Mouse (Mus musculus) lung, embryonic 16.5 days (tissue): ENCODE results near the gene Gsap. TPM values are rescaled to one million over a fixed set of nuclear protein-coding genes. Genes with fewer than 3 reads are reported as not detected.

ENCODE experiments used
- ATAC-seq: fragments of 200-750 bp; cut with Nextera tagmentation; 2 replicates; pipeline ENCODE4 v1.8.0; 2017; ENCODE audit warnings: low read depth, mild to moderate bottlenecking, moderate library complexity
- H3K27ac ChIP-seq: fragments of 300-500 bp; sonication (generic); 2 replicates; pipeline ENCODE4 v1.5.1; 2014; ENCODE audit warnings: mild to moderate bottlenecking, control low read depth, low read length
- H3K27me3 ChIP-seq: fragments of 300-500 bp; sonication (generic); 2 replicates; pipeline ENCODE4 v1.6.1; 2014; ENCODE audit warnings: low read depth, low read length, mixed read lengths; ENCODE audit not compliant: control insufficient read depth, insufficient read depth
- H3K36me3 ChIP-seq: fragments of 300-500 bp; sonication (generic); 2 replicates; pipeline ENCODE4 v1.6.1; 2014; ENCODE audit warnings: low read length; ENCODE audit not compliant: control insufficient read depth, insufficient read depth
- H3K4me1 ChIP-seq: fragments of 300-500 bp; sonication (generic); replicated peaks from 2 replicates; pipeline ENCODE4 v1.6.1; 2014; ENCODE audit warnings: low read length, mixed read lengths; ENCODE audit not compliant: control insufficient read depth, insufficient read depth
- H3K4me2 ChIP-seq: fragments of 300-500 bp; sonication (generic); 2 replicates; pipeline ENCODE4 v1.6.1; 2014; ENCODE audit warnings: low read depth, low read length, control low read depth
- H3K4me3 ChIP-seq: fragments of 300-500 bp; sonication (generic); 2 replicates; pipeline ENCODE4 v1.5.1; 2014; ENCODE audit warnings: mild to moderate bottlenecking, low read length, control low read depth
- H3K9ac ChIP-seq: fragments of 300-500 bp; sonication (generic); 2 replicates; pipeline ENCODE4 v1.6.1; 2014; ENCODE audit warnings: low read length, control low read depth
- H3K9me3 ChIP-seq: fragments of 300-500 bp; sonication (generic); 2 replicates; pipeline ENCODE4 v1.6.1; 2016; ENCODE audit warnings: low read length; ENCODE audit not compliant: control insufficient read depth
- WGBS: fragments of 180-500 bp; shearing (Covaris S2); extraction: QIAGEN DNeasy Blood & Tissue Kit; methylation state at CpG from one replicate; pipeline ENCODE4 v1.1.7; 2014; 5-methylcytosine and 5-hydroxymethylcytosine counted together
- polyA plus RNA-seq: library from polyadenylated mRNA; unstranded; fragments of >200 nt; fragmentation: Nextera tagmentation; extraction: Ambion mirVana; gene quantifications from 2 replicates; pipeline ENCODE4 v1.2.1, GENCODE M21; 2015

Gsap gene
- polyA plus RNA-seq, 1 experiment from 2014 or later, result 4.9 TPM

GRCm38 (mm10) chr5:21246794-21247193 is 60.7 kb downstream of the Gsap start:
- H3K9me3 ChIP-seq, result no peaks in the 10 kb centered on the region
- WGBS, result 84% methylated on average over 6 of the region's 6 CpGs

GRCm38 (mm10) chr5:21247916-21248315 is 61.9 kb downstream of the Gsap start:
- Histone ChIP-seq H3K9ac (no peak overlapping the region), H3K9me3 (no peaks in the 10 kb centered on the region), H3K36me3 (no peaks in the 10 kb centered on the region), H3K27me3 (no peaks in the 10 kb centered on the region), H3K27ac (no peak overlapping the region), H3K4me2 (no peak overlapping the region), H3K4me3 (no peak overlapping the region), H3K4me1 (no peaks in the 10 kb centered on the region)
- no peak for ATAC-seq
- 64% methylated on average over 2 of the region's 2 CpGs for WGBS

More at GRCm38 (mm10) chr5:21246794-21247193, 60.7 kb downstream of the Gsap start:
- Histone ChIP-seq H3K4me3 (no peak overlapping the region), H3K4me2 (no peak overlapping the region), H3K36me3 (no peaks in the 10 kb centered on the region), H3K27ac (no peak overlapping the region), H3K4me1 (no peaks in the 10 kb centered on the region), H3K27me3 (no peaks in the 10 kb centered on the region), H3K9ac (no peak overlapping the region)
- no peak for ATAC-seq

DNA sequence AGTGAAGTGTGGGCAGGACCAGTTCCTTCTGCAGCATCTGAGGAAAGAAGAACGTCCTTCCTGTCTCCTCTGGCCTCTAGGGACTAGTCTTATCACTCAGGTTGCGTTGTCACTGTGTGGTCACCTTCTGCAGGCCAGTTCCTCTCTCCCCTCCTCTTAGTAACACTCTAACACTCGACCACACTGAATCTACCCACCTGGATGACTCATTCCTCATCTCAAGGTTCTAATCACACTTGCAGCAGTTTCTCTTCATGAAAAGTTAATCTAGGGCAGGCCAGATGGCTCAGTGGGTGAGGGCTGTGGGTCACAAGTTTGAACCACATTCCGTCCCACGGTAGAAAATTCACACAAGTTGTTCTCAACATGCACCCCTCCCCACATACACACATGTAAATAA is 62.8 kb downstream of the Gsap start:
- Histone ChIP-seq H3K4me1 (no peaks in the 10 kb centered on the region), H3K4me3 (no peak overlapping the region), H3K27me3 (no peaks in the 10 kb centered on the region), H3K9me3 (no peaks in the 10 kb centered on the region), H3K36me3 (no peaks in the 10 kb centered on the region), H3K9ac (no peak overlapping the region), H3K27ac (no peak overlapping the region), H3K4me2 (no peak overlapping the region)
- WGBS, result 58% methylated on average over 5 of the region's 5 CpGs
- ATAC-seq, result no peak

DNA sequence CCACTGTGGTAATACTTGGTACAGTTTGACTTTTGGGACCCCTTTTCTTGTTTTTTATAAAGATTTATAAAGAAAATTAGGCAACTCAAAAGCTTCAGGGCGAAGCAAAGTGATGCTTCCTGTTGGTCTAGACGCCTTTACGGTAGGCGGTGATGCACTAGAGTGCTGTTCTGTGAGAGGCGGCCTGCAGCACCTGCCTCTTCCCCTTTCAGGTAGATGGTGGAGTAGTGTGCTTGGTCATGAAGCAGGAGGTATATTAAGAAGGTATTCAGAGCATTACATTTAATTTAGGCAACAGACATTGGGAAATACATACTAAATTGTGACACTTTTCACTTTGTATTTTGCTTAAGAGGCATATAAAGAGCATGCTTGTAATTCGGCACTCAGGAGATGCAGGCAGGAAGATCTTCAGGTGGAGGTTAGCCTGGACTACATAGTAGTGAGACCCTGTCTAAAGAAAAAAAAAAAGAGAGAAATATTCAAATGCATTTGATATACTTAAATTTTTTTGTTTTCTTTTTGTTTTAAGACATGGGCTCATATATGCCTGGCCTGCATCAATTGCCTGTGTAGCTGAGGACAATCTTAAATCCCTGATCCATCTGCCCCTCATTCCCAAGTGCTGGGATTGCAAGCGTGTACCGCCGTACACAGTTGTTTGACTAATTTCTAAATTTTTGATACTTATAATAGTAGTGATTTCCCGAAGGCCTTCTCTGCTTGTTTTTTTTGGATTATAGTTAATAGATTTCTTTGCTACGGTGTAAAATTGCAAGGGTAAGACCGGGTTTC is 68.9 kb downstream of the Gsap start:
- Histone ChIP-seq H3K4me3 (no peak overlapping the region), H3K27ac (no peak overlapping the region), H3K4me1 (no peaks in the 10 kb centered on the region), H3K9me3 (no peaks in the 10 kb centered on the region), H3K9ac (no peak overlapping the region), H3K36me3 (no peaks in the 10 kb centered on the region), H3K4me2 (no peak overlapping the region), H3K27me3 (no peaks in the 10 kb centered on the region)
- WGBS, result 75% methylated on average over 12 of the region's 12 CpGs
- ATAC-seq, result no peak

- ATAC-seq, result no peak
- no peaks in the 10 kb centered on the region for H3K36me3 ChIP-seq
- H3K27me3 ChIP-seq, result no peaks in the 10 kb centered on the region
- no peaks in the 10 kb centered on the region for H3K9me3 ChIP-seq
- no peak overlapping the region for H3K27ac ChIP-seq
- H3K9ac ChIP-seq, result no peak overlapping the region
- 67% methylated on average over 5 of the region's 5 CpGs for WGBS
- H3K4me2 ChIP-seq, result no peak overlapping the region
- H3K4me1 ChIP-seq, result no peaks in the 10 kb centered on the region
- H3K4me3 ChIP-seq, result no peak overlapping the region
Measured at GRCm38 (mm10) chr5:21255551-21256132, 69.6 kb downstream of the Gsap start.

- Histone ChIP-seq H3K9ac (no peak overlapping the region), H3K4me1 (no peaks in the 10 kb centered on the region), H3K36me3 (no peaks in the 10 kb centered on the region), H3K9me3 (no peaks in the 10 kb centered on the region), H3K4me3 (no peak overlapping the region), H3K27ac (no peak overlapping the region), H3K4me2 (no peak overlapping the region), H3K27me3 (no peaks in the 10 kb centered on the region)
- no peak for ATAC-seq
- 59% methylated on average over 4 of the region's 4 CpGs for WGBS
Measured at GRCm38 (mm10) chr5:21257126-21257525, 71.1 kb downstream of the Gsap start.

DNA sequence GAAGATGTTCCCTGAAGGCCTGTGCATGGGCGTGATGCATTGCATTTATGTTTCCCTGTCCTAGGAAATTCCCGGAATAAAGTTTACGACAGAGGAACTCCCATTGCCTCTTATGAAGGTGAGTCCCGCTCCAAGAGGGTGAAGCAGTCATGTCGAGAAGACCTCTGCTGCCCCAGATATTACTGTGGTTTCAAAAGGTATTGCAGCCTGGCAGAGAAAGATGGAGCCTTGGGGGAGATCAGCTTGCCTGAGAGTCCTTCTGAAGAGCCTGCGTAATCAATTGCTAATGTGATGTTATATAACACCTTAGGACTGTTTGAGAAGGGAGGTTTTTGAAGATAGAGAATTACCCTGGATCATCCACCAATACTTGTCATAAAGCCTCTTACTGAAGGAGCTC is 71.8 kb downstream of the Gsap start:
- 61% methylated on average over 6 of the region's 6 CpGs for WGBS

GRCm38 (mm10) chr5:21260746-21261145 is 74.7 kb downstream of the Gsap start:
- Histone ChIP-seq H3K4me3 (no peak overlapping the region), H3K36me3 (no peaks in the 10 kb centered on the region), H3K4me2 (no peak overlapping the region), H3K27ac (no peak overlapping the region), H3K27me3 (no peaks in the 10 kb centered on the region), H3K9ac (no peak overlapping the region), H3K4me1 (no peaks in the 10 kb centered on the region), H3K9me3 (no peaks in the 10 kb centered on the region)
- ATAC-seq, result no peak
- 62% methylated on average over 7 of the region's 7 CpGs for WGBS

More for the DNA sequence above, 71.8 kb downstream of the Gsap start:
- Histone ChIP-seq H3K9ac (no peak overlapping the region), H3K9me3 (no peaks in the 10 kb centered on the region), H3K27ac (no peak overlapping the region), H3K4me2 (no peak overlapping the region), H3K4me1 (no peaks in the 10 kb centered on the region), H3K4me3 (no peak overlapping the region), H3K36me3 (no peaks in the 10 kb centered on the region), H3K27me3 (no peaks in the 10 kb centered on the region)
- ATAC-seq, result no peak

- Histone ChIP-seq H3K27me3 (no peaks in the 10 kb centered on the region), H3K36me3 (no peaks in the 10 kb centered on the region), H3K4me3 (no peak overlapping the region), H3K4me1 (no peaks in the 10 kb centered on the region), H3K9ac (no peak overlapping the region), H3K9me3 (no peaks in the 10 kb centered on the region), H3K4me2 (no peak overlapping the region), H3K27ac (no peak overlapping the region)
- no peak for ATAC-seq
- WGBS, result 37% methylated on average over 6 of the region's 6 CpGs
Measured at GRCm38 (mm10) chr5:21261202-21261844, 75.3 kb downstream of the Gsap start.
